Comparison of ENCODE assay signal across 11 mouse cellular contexts in genomic region chr17:35396956-35397355, GRCm38 (mm10). TPM values are rescaled to one million over a fixed set of nuclear protein-coding genes. Genes with fewer than 3 reads are reported as not detected.
A peak's percentile ranks its signal among the peaks of the same experiment; 100 is the strongest.
DNase-seq lines count a peak whose midpoint lies in the region; TF ChIP-seq lines count a peak whose summit lies in the region.
"Not testable (repeated sequence)": the region's sequence is repeated elsewhere in the genome, so short reads cannot be mapped to it uniquely, and the experiment has no call there.
"Had no signal": no experiment of that assay in that cellular context is flagged by ENCODE, and none has a peak within 500 bp of the region (broad histone marks: within the 10 kb centered on the region; RNA-seq: fewer than 3 reads in every experiment).

No protein-coding gene starts in this region.

- TF ChIP-seq CTCF in CH12.LX (conservative IDR thresholded peaks at IDR 0.05 in 1 of 2, IDR thresholded peaks at IDR 0.05 in 1 of 2; ENCODE audit: low read depth in 2 of 2, low read length in 2 of 2) = not testable (repeated sequence)

- H3K27ac ChIP-seq in CH12.LX (ENCODE audit: insufficient read depth, low read depth); heart, embryonic 10.5 days: not testable (repeated sequence)

- DNase-seq in A20 (ENCODE audit: low read depth, low spot score) = peak; percentile 1
- DNase-seq in CD4-positive helper T cell, adult 2 months (ENCODE audit: low read depth, low spot score) = peak; percentile 10
- peak; percentile 9 for DNase-seq in CD4-positive, CD25-positive, alpha-beta regulatory T cell, adult 2 months (ENCODE audit: low read depth, low spot score)
- not testable (repeated sequence) for DNase-seq in CH12.LX (ENCODE audit: extremely low read depth)
- DNase-seq in heart, adult 11 months = peak; percentile 65
- DNase-seq in heart, embryonic 10.5 days (ENCODE audit: low spot score) = peak; percentile 64
- DNase-seq in testis, postnatal 10 days (ENCODE audit: low spot score) = peak; percentile 7

- not testable (repeated sequence) for H3K9ac ChIP-seq in CH12.LX (ENCODE audit: insufficient read depth, low read depth)

- peak; percentile 16; the same call in 1 of the 2 replicates for TF ChIP-seq POLR2A in CH12.LX (IDR thresholded peaks at IDR 0.05; ENCODE audit: low read depth, low read length)

- H3K36me3 ChIP-seq in CH12.LX (replicated peaks in 1 of 2; ENCODE audit: control insufficient read depth in 1 of 2, insufficient read depth in 1 of 2, low read length in 1 of 2) = peaks cover 4 to 15% of the 10 kb centered on the region in 2 experiments
- not testable (repeated sequence) for H3K36me3 ChIP-seq in heart, embryonic 10.5 days

- TF ChIP-seq RAD21 in CH12.LX (IDR thresholded peaks at IDR 0.05; ENCODE audit: low read depth, low read length) = not testable (repeated sequence)

- peaks cover 12% of the 10 kb centered on the region for H3K79me2 ChIP-seq in CH12.LX (replicated peaks; ENCODE audit: control insufficient read depth, extremely low read depth, insufficient read depth, poor library complexity, severe bottlenecking)

- dilution Hi-C loops in CH12.LX (cut with MboI; ENCODE audit: extremely low pct_ligation_motif_present, extremely low pct_unique_long_range_greater_than_20kb, low sequenced_read_pairs) = not testable (repeated sequence)

- not testable (repeated sequence) for H3K9me3 ChIP-seq in CH12.LX (replicated peaks; ENCODE audit: low read length); heart, embryonic 10.5 days

- in situ Hi-C loops in CH12.LX (cut with MboI; ENCODE audit: low pct_ligation_motif_present, low pct_unique_long_range_greater_than_20kb, low sequenced_read_pairs) = not testable (repeated sequence)

- not testable (repeated sequence) for H3K4me2 ChIP-seq in CH12.LX (ENCODE audit: insufficient read depth, low read depth, poor library complexity, severe bottlenecking)

- not testable (repeated sequence) for H3K27me3 ChIP-seq in CH12.LX (replicated peaks)
- peaks cover 17% of the 10 kb centered on the region for H3K27me3 ChIP-seq in heart, embryonic 10.5 days (ENCODE audit: insufficient read depth, poor library complexity, severe bottlenecking)

- not testable (repeated sequence) for H3K4me1 ChIP-seq in CH12.LX (ENCODE audit: control insufficient read depth in 1 of 2, insufficient read depth in 2 of 2); heart, embryonic 10.5 days

- not testable (repeated sequence) for H3K4me3 ChIP-seq in CH12.LX (replicated peaks in 1 of 3; ENCODE audit: low read depth in 2 of 3, low read length in 2 of 3, poor library complexity in 1 of 3); heart, embryonic 10.5 days

- TF ChIP-seq EP300 in CH12.LX (IDR thresholded peaks at IDR 0.05; ENCODE audit: low read length) = not testable (repeated sequence)

- WGBS in heart, embryonic 10.5 days = 69% methylated on average over 2 of the region's 2 CpGs

TF ChIP-seq in CH12.LX, 34 proteins besides CTCF, POLR2A, EP300 and RAD21:
- 0 out of 2 replicates have a peak, but pooled peaks have one; percentile 25 for TF ChIP-seq POLR2AphosphoS2 (IDR thresholded peaks at IDR 0.05; ENCODE audit: low read depth, low read length)

RNA-seq across cellular contexts. Expression of gene H2-Q4, which starts 17.5 kb away (rescaled TPM):
- total RNA-seq in CH12.LX (2012; rRNA removed) (127 and 165 TPM in 2 replicates), CH12.LX (2014; rRNA removed) (116 and 128 TPM in 2 replicates)
- 157 and 181 TPM in 2 replicates for polyA plus RNA-seq in CH12.LX (2012; ENCODE audit: insufficient read length, low read depth)
- 1.8 and 2.1 TPM in 2 replicates for polyA plus RNA-seq in heart, embryonic 10.5 days (2016; fragmentation: Nextera tagmentation; extraction: Ambion mirVana)
- polyA plus RNA-seq: G1E had no signal

RNA-seq across cellular contexts. Expression of gene H2-Q6, which starts 27.7 kb away (rescaled TPM):
- 41.0 and 54.3 TPM in 2 replicates for total RNA-seq in CH12.LX (2012; rRNA removed)
- total RNA-seq in CH12.LX (2014; rRNA removed) = 79.7 and 90.3 TPM in 2 replicates
- polyA plus RNA-seq in CH12.LX (2012; ENCODE audit: insufficient read length, low read depth) = 122 and 141 TPM in 2 replicates
- polyA plus RNA-seq in heart, embryonic 10.5 days (2016; fragmentation: Nextera tagmentation; extraction: Ambion mirVana) = 0.17 and 4.9 TPM in 2 replicates
- polyA plus RNA-seq: C2C12 had no signal

RNA-seq across cellular contexts. Expression of gene H2-Q7, which starts 42.0 kb away (rescaled TPM):
- total RNA-seq in CH12.LX (2012; rRNA removed) (48.5 and 66.0 TPM in 2 replicates), CH12.LX (2014; rRNA removed) (30.9 and 40.9 TPM in 2 replicates)
- 104 and 117 TPM in 2 replicates for polyA plus RNA-seq in CH12.LX (2012; ENCODE audit: insufficient read length, low read depth)
- 2.2 and 12.2 TPM in 2 replicates for polyA plus RNA-seq in heart, embryonic 10.5 days (2016; fragmentation: Nextera tagmentation; extraction: Ambion mirVana)

RNA-seq across cellular contexts. Expression of gene H2-Q2, which starts 54.9 kb away (rescaled TPM):
- total RNA-seq in CH12.LX (2012; rRNA removed) (0.25 and 0.47 TPM in 2 replicates), CH12.LX (2014; rRNA removed) (not detected in 2 replicates)
- 15.1 and 21.6 TPM in 2 replicates for polyA plus RNA-seq in CH12.LX (2012; ENCODE audit: insufficient read length, low read depth)
- 11.2 and 15.9 TPM in 2 replicates for polyA plus RNA-seq in heart, embryonic 10.5 days (2016; fragmentation: Nextera tagmentation; extraction: Ambion mirVana)
- total RNA-seq: G1E had no signal
- polyA plus RNA-seq: adrenal gland, adult 2 months; G1E; Patski had no signal

Comparison
In these comparisons a context has a peak if more than half of its experiments do, and no peak if none do; other contexts are left out.
1. RNA of gene H2-Q4, which starts 17.5 kb away (polyA plus RNA-seq): 157 to 181 TPM in CH12.LX; 1.8 to 2.1 TPM in heart, embryonic 10.5 days; every median in the first group is over 10 times any median in the second.
2. RNA of gene H2-Q6, which starts 27.7 kb away (polyA plus RNA-seq): 122 to 141 TPM in CH12.LX; 0.17 to 4.9 TPM in heart, embryonic 10.5 days; every median in the first group is over 10 times any median in the second.